Mouse (Mus musculus): ENCODE results near the gene Chp1. TPM values are rescaled to one million over a fixed set of nuclear protein-coding genes. Genes with fewer than 3 reads are reported as not detected.
"Not testable (repeated sequence)": the region's sequence is repeated elsewhere in the genome, so short reads cannot be mapped to it uniquely, and the experiment has no call there.

Chp1 gene
- polyA plus RNA-seq, 1 experiment: 142 TPM

GRCm38 (mm10) chr2:119605361-119605973 is 58.0 kb downstream of the Chp1 start:
- Histone ChIP-seq H3K4me3 (replicated peaks; ENCODE audit: insufficient read depth, low read depth, low read length) (no peak overlapping the region), H3K4me1 (ENCODE audit: control insufficient read depth, insufficient read depth, low read length) (peaks cover 4% of the 10 kb centered on the region; the same call in 1 of the 2 replicates), H3K27ac (ENCODE audit: insufficient read depth, low read length) (no peak overlapping the region), H3K27me3 (ENCODE audit: control insufficient read depth, insufficient read depth, low read length) (no peaks in the 10 kb centered on the region)
- WGBS: 74% methylated on average over 6 of the region's 6 CpGs
- no peak for DNase-seq
- TF ChIP-seq POLR2A (IDR thresholded peaks at IDR 0.05; ENCODE audit: borderline replicate concordance, insufficient read depth, low read length) (no peak), CTCF (IDR thresholded peaks at IDR 0.05; ENCODE audit: borderline replicate concordance, insufficient read depth, low read depth, low read length) (no peak)

- no peaks in the 10 kb centered on the region; the same call in 1 of the 2 replicates for H3K4me1 ChIP-seq (ENCODE audit: control insufficient read depth, insufficient read depth, low read length)
- H3K27me3 ChIP-seq (ENCODE audit: control insufficient read depth, insufficient read depth, low read length): no peaks in the 10 kb centered on the region
- DNase-seq: no peak
- no peak overlapping the region for H3K27ac ChIP-seq (ENCODE audit: insufficient read depth, low read length)
- WGBS: 93% methylated on average over 4 of the region's 4 CpGs
- TF ChIP-seq POLR2A (IDR thresholded peaks at IDR 0.05; ENCODE audit: borderline replicate concordance, insufficient read depth, low read length): no peak
- no peak; the same call in 1 of the 2 replicates for TF ChIP-seq CTCF (IDR thresholded peaks at IDR 0.05; ENCODE audit: borderline replicate concordance, insufficient read depth, low read depth, low read length)
- H3K4me3 ChIP-seq (replicated peaks; ENCODE audit: insufficient read depth, low read depth, low read length): no peak overlapping the region
Observed at GRCm38 (mm10) chr2:119607023-119607422, 59.5 kb downstream of the Chp1 start.

GRCm38 (mm10) chr2:119617841-119618198 is 70.3 kb downstream of the Chp1 start:
- TF ChIP-seq CTCF (IDR thresholded peaks at IDR 0.05; ENCODE audit: borderline replicate concordance, insufficient read depth, low read depth, low read length) (no peak), POLR2A (IDR thresholded peaks at IDR 0.05; ENCODE audit: borderline replicate concordance, insufficient read depth, low read length) (no peak)

GRCm38 (mm10) chr2:119618199-119618982 is 70.9 kb downstream of the Chp1 start, which contains the start of the genes Nusap1 and Oip5:
Nusap1 (plus strand) TSS chr2:119618298.
Oip5 (minus strand) TSS chr2:119618469.
- under 1% methylated on average over 55 of the region's 55 CpGs for WGBS
- H3K4me1 ChIP-seq (ENCODE audit: control insufficient read depth, insufficient read depth, low read length): no peaks in the 10 kb centered on the region
- no peak within 1 kb of the TSS for H3K27ac ChIP-seq (ENCODE audit: insufficient read depth, low read length)
- TF ChIP-seq POLR2A (IDR thresholded peaks at IDR 0.05; ENCODE audit: borderline replicate concordance, insufficient read depth, low read length): no peak
- no peak for TF ChIP-seq CTCF (IDR thresholded peaks at IDR 0.05; ENCODE audit: borderline replicate concordance, insufficient read depth, low read depth, low read length)
- H3K27me3 ChIP-seq (ENCODE audit: control insufficient read depth, insufficient read depth, low read length): no peaks in the 10 kb centered on the region
- peak; percentile 91 to 94 for DNase-seq
- H3K4me3 ChIP-seq (replicated peaks; ENCODE audit: insufficient read depth, low read depth, low read length): peak within 1 kb of the TSS; percentile 96

More at GRCm38 (mm10) chr2:119617841-119618198, 70.3 kb downstream of the Chp1 start:
- Histone ChIP-seq H3K4me1 (ENCODE audit: control insufficient read depth, insufficient read depth, low read length) (no peaks in the 10 kb centered on the region), H3K27ac (ENCODE audit: insufficient read depth, low read length) (no peak overlapping the region), H3K4me3 (replicated peaks; ENCODE audit: insufficient read depth, low read depth, low read length) (peak overlapping the region; percentile 96), H3K27me3 (ENCODE audit: control insufficient read depth, insufficient read depth, low read length) (no peaks in the 10 kb centered on the region)
- DNase-seq: no peak
- 0% methylated on average over 13 of the region's 13 CpGs for WGBS

- not testable (repeated sequence) for H3K27me3 ChIP-seq (ENCODE audit: control insufficient read depth, insufficient read depth, low read length); DNase-seq
- 3% methylated on average over 6 of the region's 6 CpGs for WGBS
Observed at GRCm38 (mm10) chr2:119619002-119619401, 71.5 kb downstream of the Chp1 start.

GRCm38 (mm10) chr2:119621302-119621701 is 73.8 kb downstream of the Chp1 start:
- no peaks in the 10 kb centered on the region for H3K4me1 ChIP-seq (ENCODE audit: control insufficient read depth, insufficient read depth, low read length)
- WGBS: 99% methylated on average over 2 of the region's 2 CpGs

More at GRCm38 (mm10) chr2:119619002-119619401, 71.5 kb downstream of the Chp1 start:
- H3K27ac ChIP-seq (ENCODE audit: insufficient read depth, low read length); H3K4me1 ChIP-seq (ENCODE audit: control insufficient read depth, insufficient read depth, low read length): not testable (repeated sequence)
- H3K4me3 ChIP-seq (replicated peaks; ENCODE audit: insufficient read depth, low read depth, low read length): peak overlapping the region; percentile 96

More at GRCm38 (mm10) chr2:119621302-119621701, 73.8 kb downstream of the Chp1 start:
- DNase-seq: no peak
- TF ChIP-seq POLR2A (IDR thresholded peaks at IDR 0.05; ENCODE audit: borderline replicate concordance, insufficient read depth, low read length) (no peak), CTCF (IDR thresholded peaks at IDR 0.05; ENCODE audit: borderline replicate concordance, insufficient read depth, low read depth, low read length) (no peak)
- Histone ChIP-seq H3K4me3 (replicated peaks; ENCODE audit: insufficient read depth, low read depth, low read length) (no peak overlapping the region), H3K27ac (ENCODE audit: insufficient read depth, low read length) (no peak overlapping the region), H3K27me3 (ENCODE audit: control insufficient read depth, insufficient read depth, low read length) (no peaks in the 10 kb centered on the region)

Other genes with a start within 250 kb of the Chp1 start
- gene Dll4, start 221.9 kb upstream of the Chp1 start, polyA plus RNA-seq (2012; rRNA removed): 3.1 and 4.1 TPM in 2 replicates
- gene Chac1, start 196.5 kb upstream of the Chp1 start, polyA plus RNA-seq (2012; rRNA removed): 8.1 and 9.8 TPM in 2 replicates
- 17.1 and 17.3 TPM in 2 replicates for gene Ino80, start 70.0 kb upstream of the Chp1 start, polyA plus RNA-seq (2012; rRNA removed)
- 0.90 and 1.2 TPM in 2 replicates for gene Exd1, start 70 bp upstream of the Chp1 start, polyA plus RNA-seq (2012; rRNA removed)
- gene Nusap1, start 70.6 kb downstream of the Chp1 start, polyA plus RNA-seq (2012; rRNA removed): 0.32 and 0.39 TPM in 2 replicates
- gene Oip5, start 70.8 kb downstream of the Chp1 start, polyA plus RNA-seq (2012; rRNA removed): 0.39 and 0.41 TPM in 2 replicates
- gene Ndufaf1, start 115.1 kb downstream of the Chp1 start, polyA plus RNA-seq (2012; rRNA removed): 24.7 and 28.0 TPM in 2 replicates
- 29.5 and 32.5 TPM in 2 replicates for gene Rtf1, start 127.4 kb downstream of the Chp1 start, polyA plus RNA-seq (2012; rRNA removed)
- 65.2 and 78.5 TPM in 2 replicates for gene Itpka, start 194.6 kb downstream of the Chp1 start, polyA plus RNA-seq (2012; rRNA removed)
- gene Ltk, start 212.7 kb downstream of the Chp1 start, polyA plus RNA-seq (2012; rRNA removed): 16.5 and 19.1 TPM in 2 replicates
- gene Rpap1, start 239.8 kb downstream of the Chp1 start, polyA plus RNA-seq (2012; rRNA removed): 15.9 and 17.5 TPM in 2 replicates

Data from cerebellum, adult 2 months (tissue).